Mouse (Mus musculus): ENCODE results near the gene Cdyl2. TPM values are rescaled to one million over a fixed set of nuclear protein-coding genes. Genes with fewer than 3 reads are reported as not detected.

Cdyl2 gene
- total and polyA plus RNA-seq, 3 experiments, result not detected

- Histone ChIP-seq H3K27ac (ENCODE audit: control insufficient read depth, low read depth, low read length) (no peak overlapping the region), H3K9ac (ENCODE audit: control insufficient read depth, low read depth, low read length, poor library complexity, severe bottlenecking) (no peak overlapping the region), H3K36me3 (ENCODE audit: control insufficient read depth in 1 of 2, insufficient read depth in 2 of 2, low read length in 2 of 2) (no peaks in the 10 kb centered on the region), H3K4me3 (ENCODE audit: control insufficient read depth in 1 of 2, insufficient read depth in 1 of 2, low read depth in 2 of 2, low read length in 2 of 2) (no peak overlapping the region), H3K4me1 (ENCODE audit: control insufficient read depth in 1 of 2, insufficient read depth in 2 of 2, low read length in 2 of 2) (no peaks in the 10 kb centered on the region), H3K27me3 (ENCODE audit: control insufficient read depth in 1 of 2, insufficient read depth in 2 of 2, low read length in 2 of 2) (no peaks in the 10 kb centered on the region), H3K9me3 (replicated peaks; ENCODE audit: insufficient read depth, low read length) (no peaks in the 10 kb centered on the region), H3K79me2 (ENCODE audit: control insufficient read depth, insufficient read depth, low read length, poor library complexity) (no peaks in the 10 kb centered on the region)
- no peak for DNase-seq (ENCODE audit: low read depth, low spot score)
- TF ChIP-seq MAZ (IDR thresholded peaks at IDR 0.05; ENCODE audit: low read depth, low read length), result no peak
These were observed 96.4 kb downstream of the Cdyl2 start for GRCm38 (mm10) chr8:116636396-116636795.

GRCm38 (mm10) chr8:116635972-116636371 lies 96.8 kb downstream of the Cdyl2 start:
- no peak for TF ChIP-seq CHD1 (IDR thresholded peaks at IDR 0.05; ENCODE audit: low read depth, low read length)
- TF ChIP-seq MAZ (IDR thresholded peaks at IDR 0.05; ENCODE audit: low read depth, low read length), result no peak
- no peak for TF ChIP-seq ETS1 (IDR thresholded peaks at IDR 0.05; ENCODE audit: low read depth, low read length)
- TF ChIP-seq GATA1 (IDR thresholded peaks at IDR 0.05; ENCODE audit: low read depth, low read length), result no peak
- no peak for TF ChIP-seq HCFC1 (IDR thresholded peaks at IDR 0.05; ENCODE audit: low read depth, low read length)
- no peak for TF ChIP-seq SIN3A (IDR thresholded peaks at IDR 0.05; ENCODE audit: low read length)
- TF ChIP-seq RAD21 (IDR thresholded peaks at IDR 0.05; ENCODE audit: low read depth, low read length), result no peak
- no peak for TF ChIP-seq ZC3H11A (IDR thresholded peaks at IDR 0.05; ENCODE audit: low read depth, low read length)
- TF ChIP-seq USF2 (IDR thresholded peaks at IDR 0.05; ENCODE audit: borderline replicate concordance in 1 of 2, insufficient read depth in 1 of 2, low read depth in 1 of 2, low read length in 2 of 2), result no peak
- TF ChIP-seq POLR2A (IDR thresholded peaks at IDR 0.05; ENCODE audit: control insufficient read depth in 1 of 2, insufficient read depth in 1 of 2, low read depth in 1 of 2, low read length in 2 of 2, poor library complexity in 1 of 2), result no peak
- TF ChIP-seq RCOR1 (IDR thresholded peaks at IDR 0.05; ENCODE audit: low read depth, low read length), result no peak
- TF ChIP-seq BHLHE40 (IDR thresholded peaks at IDR 0.05; ENCODE audit: borderline replicate concordance, low read depth, low read length), result no peak
- TF ChIP-seq TBP (IDR thresholded peaks at IDR 0.05; ENCODE audit: low read depth, low read length), result no peak
- no peak for TF ChIP-seq MAX (IDR thresholded peaks at IDR 0.05; ENCODE audit: low read length)
- TF ChIP-seq ZKSCAN1 (IDR thresholded peaks at IDR 0.05; ENCODE audit: low read depth, low read length), result no peak
- no peak for TF ChIP-seq USF1 (IDR thresholded peaks at IDR 0.05; ENCODE audit: low read depth, low read length)
- Histone ChIP-seq H3K9me3 (replicated peaks; ENCODE audit: insufficient read depth, low read length) (no peaks in the 10 kb centered on the region), H3K36me3 (ENCODE audit: control insufficient read depth in 1 of 2, insufficient read depth in 2 of 2, low read length in 2 of 2) (no peaks in the 10 kb centered on the region), H3K4me3 (ENCODE audit: control insufficient read depth in 1 of 2, insufficient read depth in 1 of 2, low read depth in 2 of 2, low read length in 2 of 2) (no peak overlapping the region), H3K79me2 (ENCODE audit: control insufficient read depth, insufficient read depth, low read length, poor library complexity) (no peaks in the 10 kb centered on the region), H3K27ac (ENCODE audit: control insufficient read depth, low read depth, low read length) (no peak overlapping the region), H3K9ac (ENCODE audit: control insufficient read depth, low read depth, low read length, poor library complexity, severe bottlenecking) (no peak overlapping the region), H3K27me3 (ENCODE audit: control insufficient read depth in 1 of 2, insufficient read depth in 2 of 2, low read length in 2 of 2) (no peaks in the 10 kb centered on the region), H3K4me1 (ENCODE audit: control insufficient read depth in 1 of 2, insufficient read depth in 2 of 2, low read length in 2 of 2) (no peaks in the 10 kb centered on the region)
- DNase-seq (ENCODE audit: low read depth, low spot score), result no peak

DNA sequence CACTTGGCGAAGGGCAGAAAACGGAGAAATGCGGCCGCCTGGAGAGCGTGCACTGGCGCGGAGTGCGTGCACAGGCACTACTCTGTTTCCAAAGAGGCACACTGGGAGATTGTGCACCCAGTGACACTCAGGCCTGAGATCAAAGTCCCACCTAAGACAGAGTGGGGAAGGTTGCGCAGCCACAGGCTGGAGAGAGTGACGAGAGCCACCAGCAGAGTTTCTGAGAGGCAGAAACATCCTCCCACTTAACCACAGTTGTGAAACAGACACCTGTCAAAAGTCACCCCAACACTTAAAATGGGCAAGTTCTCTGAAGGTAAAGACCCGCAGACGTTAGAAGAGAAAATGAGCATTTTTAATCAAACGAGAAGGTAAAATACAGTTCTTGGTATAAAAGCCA lies 97.5 kb downstream of the Cdyl2 start:
- H3K9me3 ChIP-seq (replicated peaks; ENCODE audit: insufficient read depth, low read length), result no peaks in the 10 kb centered on the region
- H3K4me3 ChIP-seq (ENCODE audit: control insufficient read depth in 1 of 2, insufficient read depth in 1 of 2, low read depth in 2 of 2, low read length in 2 of 2), result no peak overlapping the region
- H3K79me2 ChIP-seq (ENCODE audit: control insufficient read depth, insufficient read depth, low read length, poor library complexity), result no peaks in the 10 kb centered on the region
- no peaks in the 10 kb centered on the region for H3K36me3 ChIP-seq (ENCODE audit: control insufficient read depth in 1 of 2, insufficient read depth in 2 of 2, low read length in 2 of 2)
- H3K27me3 ChIP-seq (ENCODE audit: control insufficient read depth in 1 of 2, insufficient read depth in 2 of 2, low read length in 2 of 2), result no peaks in the 10 kb centered on the region
- DNase-seq (ENCODE audit: low read depth, low spot score), result no peak
- no peak for TF ChIP-seq EP300 (IDR thresholded peaks at IDR 0.05; ENCODE audit: low read depth in 1 of 2, low read length in 2 of 2)
- TF ChIP-seq ZMIZ1 (IDR thresholded peaks at IDR 0.05; ENCODE audit: low read depth, low read length), result no peak
- no peak for TF ChIP-seq TBP (IDR thresholded peaks at IDR 0.05; ENCODE audit: low read depth, low read length)
- TF ChIP-seq E2F4 (IDR thresholded peaks at IDR 0.05; ENCODE audit: borderline replicate concordance, low read depth, low read length), result no peak
- no peak for TF ChIP-seq GATA1 (IDR thresholded peaks at IDR 0.05; ENCODE audit: low read depth, low read length)
- TF ChIP-seq ELF1 (IDR thresholded peaks at IDR 0.05; ENCODE audit: low read depth, low read length), result no peak
- TF ChIP-seq MXI1 (IDR thresholded peaks at IDR 0.05; ENCODE audit: low read depth, low read length), result no peak
- H3K27ac ChIP-seq (ENCODE audit: control insufficient read depth, low read depth, low read length), result no peak overlapping the region
- H3K4me1 ChIP-seq (ENCODE audit: control insufficient read depth in 1 of 2, insufficient read depth in 2 of 2, low read length in 2 of 2), result no peaks in the 10 kb centered on the region
- H3K9ac ChIP-seq (ENCODE audit: control insufficient read depth, low read depth, low read length, poor library complexity, severe bottlenecking), result no peak overlapping the region

Data from MEL (cell line).